Mouse (Mus musculus) embryonic stem cell, embryonic (primary cell): ENCODE measurements at regions not wholly inside any gene's neighbourhood (a gene's known extent, or its start where the extent isn't known, plus 50 kb on each side); places are given as distances from the start of the nearest gene placed in this dataset.

Experiments used
- CTCF ChIA-PET, 4 experiments: fragments of 300-600 bp in 2 of 4; fragments of 350-600 bp in 2 of 4; sonication (Branson Sonifier 250); formaldehyde crosslinking; loops; one replicate each; lab custom pipeline; 2022; ENCODE audit warnings: inconsistent platforms in 2 of 4; lab: Charles Lee
- POLR2A ChIA-PET, 4 experiments: fragments of 300-600 bp in 2 of 4; fragments of 350-600 bp in 2 of 4; sonication (Branson Sonifier 250); formaldehyde crosslinking; loops; one replicate each; lab custom pipeline; 2022; ENCODE audit warnings: antibody characterized with exemption in 4 of 4, inconsistent platforms in 1 of 4; lab: Charles Lee

- CTCF ChIA-PET, result interaction anchor here in 1 of 4 experiments (0.7 kb wide), 1 partner anchor 16 kb away, joined by 4 read pairs; no protein-coding TSS in a partner anchor
- POLR2A ChIA-PET, result interaction anchor here in 2 of 4 experiments (0.7 to 1.3 kb wide), 6 partner anchors 12 to 121 kb away, joined by 3 read pairs; no protein-coding TSS in a partner anchor
Observed at GRCm38 (mm10) chr13:50991726-50992432, 108.8 kb upstream of the Spin1 start.

GRCm38 (mm10) chr13:50999738-51000137 lies 100.9 kb upstream of the Spin1 start:
- ChIA-PET POLR2A (interaction anchor here in 1 of 4 experiments (1.0 to 1.1 kb wide), 2 partner anchors 10 to 14 kb away, joined by 3 to 7 read pairs; no protein-coding TSS in a partner anchor), CTCF (no interaction called here)

DNA sequence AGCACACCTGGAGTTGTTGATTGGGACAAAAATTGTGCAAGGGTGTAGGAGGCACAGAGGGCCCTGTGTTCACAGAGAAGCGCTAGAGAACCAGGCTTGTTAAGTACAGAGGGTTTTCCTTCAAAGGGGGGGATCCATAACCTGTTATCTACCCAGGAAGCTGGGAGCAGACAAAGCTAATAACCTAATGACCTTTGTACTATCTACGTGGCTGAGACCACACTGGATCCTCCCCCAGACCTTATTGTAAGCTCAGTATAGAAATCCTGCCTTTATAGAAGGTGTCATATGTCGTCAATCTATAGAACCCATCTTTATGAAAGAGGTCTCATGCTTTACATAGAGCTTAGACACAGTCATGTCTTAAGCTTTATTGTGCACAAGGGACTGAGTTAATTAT lies 95.9 kb upstream of the Spin1 start:
- CTCF ChIA-PET, result no interaction called here
- POLR2A ChIA-PET, result interaction anchor here in 3 of 4 experiments (0.6 to 2.5 kb wide), 4 partner anchors 9 to 19 kb away, joined by 3 to 11 read pairs (median 6); no protein-coding TSS in a partner anchor

DNA sequence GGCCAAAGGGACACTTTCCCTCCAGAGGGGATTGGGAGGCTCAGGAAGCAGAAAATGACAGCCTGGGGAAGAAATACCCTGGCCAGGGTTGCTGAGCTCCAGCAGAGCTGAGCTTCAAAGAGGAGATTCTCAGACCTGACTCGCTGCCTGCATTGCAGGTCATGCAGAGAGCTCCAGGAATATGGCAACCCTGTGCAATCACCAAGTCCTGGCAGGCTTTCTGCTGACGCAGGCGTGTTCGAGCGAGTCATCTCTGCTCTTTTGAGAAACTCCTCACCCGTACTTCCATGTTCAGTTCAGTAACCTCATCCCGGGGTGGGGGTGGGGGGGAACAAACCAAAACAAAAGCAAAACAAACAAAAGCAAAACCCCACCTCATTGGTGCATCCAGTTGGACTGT lies 89.9 kb upstream of the Spin1 start:
- CTCF ChIA-PET, result interaction anchor here in 2 of 4 experiments (0.6 kb wide), 2 partner anchors 45 to 607 kb away, joined by 4 to 6 read pairs; no protein-coding TSS in a partner anchor
- POLR2A ChIA-PET, result interaction anchor here in 2 of 4 experiments (0.6 to 3.3 kb wide), 9 partner anchors 11 to 75 kb away, joined by 3 to 11 read pairs (median 4); no protein-coding TSS in a partner anchor

- ChIA-PET CTCF (no interaction called here), POLR2A (interaction anchor here in 3 of 4 experiments (0.6 to 4.5 kb wide), 13 partner anchors 9 to 106 kb away, joined by 3 to 84 read pairs (median 5); no protein-coding TSS in a partner anchor)
Observed at GRCm38 (mm10) chr13:51016209-51016608, 84.5 kb upstream of the Spin1 start.

GRCm38 (mm10) chr13:51016956-51017703 lies 83.5 kb upstream of the Spin1 start:
- POLR2A ChIA-PET, result interaction anchor here in 3 of 4 experiments (0.7 to 4.5 kb wide), 62 partner anchors 8 to 1836 kb away, joined by 3 to 84 read pairs (median 5); partner anchors contain the start of gene Spin1 (in 1 of the 3)

GRCm38 (mm10) chr13:51017727-51018321 lies 82.9 kb upstream of the Spin1 start:
- POLR2A ChIA-PET, result interaction anchor here (0.6 to 4.5 kb wide), 76 partner anchors 8 to 1836 kb away, joined by 3 to 84 read pairs (median 4); partner anchors contain the start of genes Nxnl2 (in 1 of the 4) and Spin1 (in 1 of the 4)
- CTCF ChIA-PET, result interaction anchor here in 3 of 4 experiments (0.5 to 1.3 kb wide), 6 partner anchors 53 to 706 kb away, joined by 3 to 7 read pairs (median 3); no protein-coding TSS in a partner anchor

More at GRCm38 (mm10) chr13:51016956-51017703, 83.5 kb upstream of the Spin1 start:
- CTCF ChIA-PET, result interaction anchor here in 2 of 4 experiments (1.0 to 1.3 kb wide), 2 partner anchors 53 to 85 kb away, joined by 3 read pairs; no protein-coding TSS in a partner anchor

- ChIA-PET POLR2A (interaction anchor here (0.6 to 4.5 kb wide), 76 partner anchors 8 to 1837 kb away, joined by 3 to 84 read pairs (median 4); partner anchors contain the start of genes Nxnl2 (in 1 of the 4) and Spin1 (in 1 of the 4)), CTCF (interaction anchor here in 3 of 4 experiments (0.5 to 1.3 kb wide), 6 partner anchors 54 to 705 kb away, joined by 3 to 7 read pairs (median 3); no protein-coding TSS in a partner anchor)
Observed at GRCm38 (mm10) chr13:51018366-51018765, 82.3 kb upstream of the Spin1 start.

DNA sequence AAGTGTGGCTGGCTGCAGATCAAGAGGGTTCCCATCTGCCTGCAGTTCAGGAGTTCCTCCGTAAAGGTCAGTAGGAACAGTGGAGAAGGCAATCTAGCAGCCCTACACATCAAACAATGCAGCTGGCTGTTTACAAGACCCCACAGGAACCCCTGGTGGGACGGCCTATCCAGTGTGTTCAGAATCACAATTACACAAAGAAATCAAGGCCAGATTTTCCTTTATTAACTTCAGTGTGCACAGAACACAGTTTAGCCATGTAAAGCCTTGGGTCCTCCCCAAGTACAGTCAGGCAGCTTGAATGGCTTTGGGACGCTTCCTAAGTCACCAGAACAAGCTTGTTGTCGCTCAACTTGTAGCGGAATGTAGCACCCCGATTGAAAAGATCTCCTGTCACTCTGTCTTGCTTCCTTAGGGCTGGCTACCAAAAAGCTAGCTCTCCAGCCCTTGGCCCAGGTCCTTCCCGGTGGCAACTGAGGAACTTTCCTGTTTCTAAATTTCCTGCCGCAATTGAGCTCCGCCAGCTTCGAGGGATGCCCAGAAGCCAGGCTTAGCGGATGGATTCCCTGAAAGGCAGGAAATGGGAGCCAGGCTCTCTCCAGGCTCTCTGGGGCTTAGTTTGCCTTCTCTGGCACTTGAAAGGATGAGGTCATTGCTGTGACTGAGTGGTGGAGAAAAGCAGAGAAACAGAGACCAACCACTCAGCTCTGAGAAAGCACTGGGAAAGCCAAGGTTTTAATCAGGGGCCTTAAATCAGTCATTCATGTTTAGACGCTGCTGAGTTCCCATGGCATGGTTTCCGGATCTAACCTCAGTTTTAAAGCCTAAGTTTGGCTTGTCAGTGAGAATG lies 78.1 kb upstream of the Spin1 start:
- CTCF ChIA-PET, result interaction anchor here in 1 of 4 experiments (1.2 kb wide), 1 partner anchor 81 kb away, joined by 4 read pairs; no protein-coding TSS in a partner anchor

DNA sequence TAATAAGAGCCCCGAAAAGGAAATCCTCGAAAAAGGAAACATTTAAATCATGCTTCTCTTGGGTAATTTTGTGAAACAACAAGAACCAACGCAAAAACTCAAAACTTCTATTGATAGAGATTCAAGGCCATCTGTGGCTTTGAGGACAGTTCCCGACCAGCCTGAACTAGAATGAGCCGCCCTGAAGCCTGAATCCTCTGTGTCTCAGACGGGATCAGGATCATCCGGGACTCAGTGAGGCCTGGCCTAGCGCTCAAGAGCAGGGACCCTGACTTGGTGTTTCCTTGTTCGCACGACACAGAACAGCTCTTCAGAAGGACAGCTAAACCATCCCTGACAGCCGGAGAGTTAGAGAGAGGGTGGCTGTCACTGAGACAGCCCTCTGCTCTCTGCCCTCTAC lies 77.4 kb upstream of the Spin1 start:
- CTCF ChIA-PET, result no interaction called here
- POLR2A ChIA-PET, result interaction anchor here in 3 of 4 experiments (0.6 to 6.6 kb wide), 48 partner anchors 8 to 504 kb away, joined by 3 to 78 read pairs (median 7); partner anchors contain the start of genes Spin1 (in 3 of the 3) and Nxnl2 (in 1 of the 3)

More for the DNA sequence above, 78.1 kb upstream of the Spin1 start:
- POLR2A ChIA-PET, result interaction anchor here in 3 of 4 experiments (0.6 to 6.6 kb wide), 51 partner anchors 7 to 504 kb away, joined by 3 to 78 read pairs (median 5); partner anchors contain the start of genes Spin1 (in 3 of the 3) and Nxnl2 (in 1 of the 3)

GRCm38 (mm10) chr13:51026311-51026918 lies 74.3 kb upstream of the Spin1 start:
- ChIA-PET POLR2A (interaction anchor here in 2 of 4 experiments (1.5 to 6.6 kb wide), 4 partner anchors 8 to 46 kb away, joined by 7 to 78 read pairs (median 28); no protein-coding TSS in a partner anchor), CTCF (no interaction called here)

DNA sequence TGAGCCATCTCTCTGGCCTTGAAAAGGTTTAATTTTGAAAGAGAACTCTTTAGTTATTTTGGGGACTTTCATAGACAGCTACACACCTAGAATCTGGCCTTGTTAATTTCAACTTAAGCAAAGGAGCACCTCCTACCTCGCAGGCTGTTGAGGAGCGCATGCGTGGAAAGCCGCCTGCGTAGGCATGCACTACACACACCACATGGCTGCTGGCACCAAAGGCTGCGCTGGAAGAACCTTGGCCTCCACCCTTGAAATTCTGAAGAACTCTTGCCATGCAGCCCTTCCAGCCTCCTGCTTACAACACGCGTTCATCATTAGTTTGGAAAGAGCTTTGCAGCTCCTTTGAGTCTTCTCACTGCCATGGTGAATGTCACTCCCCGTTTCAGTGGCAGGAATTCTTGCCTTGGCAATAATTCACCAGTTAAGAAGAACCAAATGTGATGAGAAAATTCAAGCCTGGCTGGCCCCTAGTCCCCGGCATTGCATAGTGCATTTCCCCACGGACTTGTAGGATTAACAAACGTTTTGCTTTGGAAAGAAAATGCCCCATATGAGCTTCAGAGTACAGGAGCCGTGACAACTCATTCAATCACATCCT lies 62.7 kb upstream of the Spin1 start:
- POLR2A ChIA-PET, result interaction anchor here in 3 of 4 experiments (0.6 to 4.8 kb wide), 15 partner anchors 9 to 120 kb away, joined by 3 to 50 read pairs (median 4); no protein-coding TSS in a partner anchor
- CTCF ChIA-PET, result no interaction called here

GRCm38 (mm10) chr13:51038955-51039354 lies 61.7 kb upstream of the Spin1 start:
- ChIA-PET POLR2A (interaction anchor here in 2 of 4 experiments (0.6 to 4.8 kb wide), 10 partner anchors 9 to 119 kb away, joined by 3 to 50 read pairs (median 3); no protein-coding TSS in a partner anchor), CTCF (no interaction called here)

DNA sequence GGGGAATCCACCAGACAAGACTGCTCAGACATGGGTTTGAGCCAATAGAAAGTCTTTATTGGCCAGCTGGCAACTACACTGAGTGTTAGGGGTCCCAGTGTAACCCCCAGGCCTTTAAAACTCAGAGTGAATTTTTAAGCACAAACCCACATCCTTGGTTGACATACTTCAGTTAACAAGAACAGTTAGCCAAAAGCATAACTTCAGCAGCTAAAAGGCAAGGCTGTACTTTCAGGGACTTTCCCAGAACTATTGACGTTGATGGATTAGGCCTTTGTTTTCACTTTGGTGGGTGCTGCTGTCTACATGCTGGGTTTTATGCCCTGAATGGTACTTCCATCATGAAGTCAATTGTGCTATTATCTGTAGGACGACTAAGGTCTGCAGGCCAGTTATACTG lies 59.6 kb upstream of the Spin1 start:
- POLR2A ChIA-PET, result interaction anchor here in 2 of 4 experiments (1.2 to 1.3 kb wide), 2 partner anchors 23 to 54 kb away, joined by 3 read pairs; no protein-coding TSS in a partner anchor
- CTCF ChIA-PET, result no interaction called here

- ChIA-PET POLR2A (interaction anchor here in 1 of 4 experiments (1.1 kb wide), 1 partner anchor 30 kb away, joined by 3 read pairs; no protein-coding TSS in a partner anchor), CTCF (no interaction called here)
Observed at GRCm38 (mm10) chr13:51042881-51043402, 57.7 kb upstream of the Spin1 start.
